Mouse (Mus musculus): ENCODE measurements at regions not wholly inside any gene's neighbourhood (a gene's known extent, or its start where the extent isn't known, plus 50 kb on each side); places are given as distances from the start of the nearest gene placed in this dataset.

DNA sequence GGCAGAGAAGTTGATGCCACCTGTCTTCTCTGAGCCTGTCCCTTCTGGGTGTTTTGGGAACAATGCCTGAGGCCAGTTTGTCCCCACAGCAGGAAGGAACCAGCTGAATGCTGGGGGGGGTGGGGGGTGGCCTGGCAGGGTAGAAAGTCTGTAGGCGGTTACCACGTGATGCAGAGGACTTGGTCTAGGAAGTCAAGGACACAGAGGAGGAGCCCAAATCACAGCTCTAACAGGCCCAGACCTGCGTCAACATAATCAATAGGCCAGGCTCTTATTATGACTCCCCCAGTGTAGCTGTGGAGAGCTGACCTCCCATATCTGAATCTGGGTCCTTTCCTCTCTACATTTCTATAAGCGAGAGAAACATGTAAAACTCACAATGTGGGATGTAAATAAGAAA, 333.9 kb upstream of the Smim15 start:
- TF ChIP-seq NELFE (IDR thresholded peaks at IDR 0.05; ENCODE audit: low read depth, low read length) = no peak
- no peak for TF ChIP-seq EP300 (IDR thresholded peaks at IDR 0.05; ENCODE audit: low read depth in 1 of 2, low read length in 2 of 2)
- TF ChIP-seq BHLHE40 (IDR thresholded peaks at IDR 0.05; ENCODE audit: borderline replicate concordance, low read depth, low read length) = no peak
- no peak for TF ChIP-seq TCF12 (IDR thresholded peaks at IDR 0.05; ENCODE audit: low read depth, low read length)
- no peak for TF ChIP-seq CTCF (IDR thresholded peaks at IDR 0.05 in 2 of 3, conservative IDR thresholded peaks at IDR 0.05 in 1 of 3; ENCODE audit: control insufficient read depth in 1 of 3, insufficient read depth in 1 of 3, low read depth in 2 of 3, low read length in 3 of 3, poor library complexity in 1 of 3, severe bottlenecking in 1 of 3)
